Mouse (Mus musculus): ENCODE results near the gene Olfm2. TPM values are rescaled to one million over a fixed set of nuclear protein-coding genes. Genes with fewer than 3 reads are reported as not detected.

Olfm2 gene
- polyA plus RNA-seq, 1 experiment from 2014 or later = 6.7 TPM

DNA sequence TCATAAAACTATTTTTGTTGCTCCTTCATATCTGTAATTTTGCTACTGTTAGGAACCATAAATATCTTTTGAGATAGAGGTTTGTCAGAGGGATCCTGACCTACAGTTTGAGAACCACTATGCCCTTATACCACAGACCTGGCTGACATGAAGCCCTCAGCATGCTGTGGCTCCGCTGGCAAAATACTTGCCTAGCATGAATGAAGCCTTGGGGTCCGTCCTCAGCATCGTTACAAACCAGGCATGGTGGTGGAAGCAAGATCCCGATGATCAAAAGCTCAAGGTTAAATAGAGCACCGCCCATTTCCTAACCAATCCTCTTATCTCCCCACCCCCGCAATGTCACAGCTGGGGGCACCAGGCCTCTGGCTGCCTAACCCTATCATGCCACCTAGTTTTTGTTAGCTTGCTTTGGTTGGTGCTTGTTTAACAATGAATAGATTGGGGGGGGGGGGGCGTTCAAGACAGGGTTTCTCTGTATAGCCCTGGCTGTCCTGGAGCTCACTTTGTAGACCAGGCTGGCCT lies 79.6 kb downstream of the Olfm2 start:
- no peak overlapping the region for H3K27ac ChIP-seq (ENCODE audit: low read length)
- H3K27me3 ChIP-seq (replicated peaks; ENCODE audit: control insufficient read depth, insufficient read depth, low read length) = no peaks in the 10 kb centered on the region
- no peaks in the 10 kb centered on the region for H3K9me3 ChIP-seq (ENCODE audit: control insufficient read depth, low read length)
- no peak overlapping the region for H3K4me2 ChIP-seq (ENCODE audit: low read depth, low read length)
- WGBS = 14% methylated on average over 7 of the region's 7 CpGs
- peaks cover 9% of the 10 kb centered on the region for H3K36me3 ChIP-seq (ENCODE audit: control insufficient read depth, insufficient read depth, low read length)
- no peak overlapping the region for H3K4me3 ChIP-seq (ENCODE audit: low read length)
- no peak overlapping the region for H3K9ac ChIP-seq (ENCODE audit: low read depth, low read length)
- ATAC-seq = no peak
- H3K4me1 ChIP-seq (ENCODE audit: control insufficient read depth, insufficient read depth, low read length) = no peaks in the 10 kb centered on the region; the same call in 1 of the 2 replicates

DNA sequence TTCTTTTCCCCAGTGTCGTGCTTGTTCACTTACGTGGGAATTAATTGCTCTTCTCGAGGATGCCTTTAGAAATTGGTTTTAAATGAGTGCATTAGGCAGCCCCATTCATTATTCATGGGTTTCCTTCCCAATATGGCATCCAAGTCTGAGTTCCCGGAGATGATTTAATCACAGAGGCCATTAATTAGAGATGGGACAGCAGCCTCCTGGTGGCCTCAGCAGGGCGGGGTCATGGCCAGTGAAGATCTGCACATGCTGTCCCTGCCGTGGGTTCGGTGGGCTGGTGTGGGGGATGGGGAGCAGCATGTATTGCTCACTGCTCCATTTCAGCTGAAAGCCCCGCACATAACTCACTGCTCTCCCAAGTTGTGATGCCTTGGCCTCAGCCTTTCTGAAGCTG lies 80.2 kb downstream of the Olfm2 start:
- no peak overlapping the region for H3K27ac ChIP-seq (ENCODE audit: low read length)
- 41% methylated on average over 8 of the region's 8 CpGs for WGBS
- no peak overlapping the region for H3K4me3 ChIP-seq (ENCODE audit: low read length)
- no peaks in the 10 kb centered on the region for H3K27me3 ChIP-seq (replicated peaks; ENCODE audit: control insufficient read depth, insufficient read depth, low read length)
- no peak for ATAC-seq
- no peak overlapping the region for H3K4me2 ChIP-seq (ENCODE audit: low read depth, low read length)
- no peaks in the 10 kb centered on the region for H3K9me3 ChIP-seq (ENCODE audit: control insufficient read depth, low read length)
- no peak overlapping the region for H3K9ac ChIP-seq (ENCODE audit: low read depth, low read length)
- H3K4me1 ChIP-seq (ENCODE audit: control insufficient read depth, insufficient read depth, low read length) = no peaks in the 10 kb centered on the region; the same call in 1 of the 2 replicates
- H3K36me3 ChIP-seq (ENCODE audit: control insufficient read depth, insufficient read depth, low read length) = peaks cover 12% of the 10 kb centered on the region

DNA sequence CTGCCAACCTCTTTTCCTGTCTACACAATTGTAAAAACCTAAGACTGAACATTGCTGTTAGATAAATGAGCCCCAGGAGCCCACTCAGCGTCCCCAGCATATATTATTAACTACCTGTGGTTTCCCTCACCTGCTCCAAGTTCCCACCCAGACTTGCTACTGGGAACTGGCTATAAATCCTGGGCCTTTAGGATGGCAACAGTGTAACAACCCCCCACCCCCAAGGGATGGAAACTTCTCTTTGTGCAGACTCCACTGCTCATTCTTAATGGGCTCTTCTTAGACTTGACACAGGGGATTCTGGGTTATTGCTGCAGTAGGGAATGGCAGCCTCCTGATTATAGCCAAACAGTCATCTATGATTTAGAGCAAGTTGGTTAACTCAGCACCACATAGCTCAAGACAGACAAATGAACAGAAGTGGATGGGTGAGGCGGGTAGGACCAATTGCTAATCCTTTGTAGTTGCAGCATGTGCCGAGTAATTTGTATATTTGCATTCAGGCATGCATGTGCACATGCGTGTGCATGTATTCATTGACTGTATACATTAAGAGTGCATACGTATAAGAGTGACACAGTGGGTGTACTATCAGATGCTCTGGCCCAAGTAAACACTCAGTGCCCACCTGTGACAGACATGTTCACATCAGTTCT lies 81.0 kb downstream of the Olfm2 start:
- Histone ChIP-seq H3K9ac (ENCODE audit: low read depth, low read length) (no peak overlapping the region), H3K4me2 (ENCODE audit: low read depth, low read length) (no peak overlapping the region), H3K27ac (ENCODE audit: low read length) (no peak overlapping the region), H3K9me3 (ENCODE audit: control insufficient read depth, low read length) (no peaks in the 10 kb centered on the region), H3K4me3 (ENCODE audit: low read length) (no peak overlapping the region), H3K27me3 (replicated peaks; ENCODE audit: control insufficient read depth, insufficient read depth, low read length) (no peaks in the 10 kb centered on the region), H3K4me1 (ENCODE audit: control insufficient read depth, insufficient read depth, low read length) (no peaks in the 10 kb centered on the region; the same call in 1 of the 2 replicates), H3K36me3 (ENCODE audit: control insufficient read depth, insufficient read depth, low read length) (peaks cover 13% of the 10 kb centered on the region)
- 71% methylated on average over 5 of the region's 5 CpGs for WGBS
- ATAC-seq = no peak

DNA sequence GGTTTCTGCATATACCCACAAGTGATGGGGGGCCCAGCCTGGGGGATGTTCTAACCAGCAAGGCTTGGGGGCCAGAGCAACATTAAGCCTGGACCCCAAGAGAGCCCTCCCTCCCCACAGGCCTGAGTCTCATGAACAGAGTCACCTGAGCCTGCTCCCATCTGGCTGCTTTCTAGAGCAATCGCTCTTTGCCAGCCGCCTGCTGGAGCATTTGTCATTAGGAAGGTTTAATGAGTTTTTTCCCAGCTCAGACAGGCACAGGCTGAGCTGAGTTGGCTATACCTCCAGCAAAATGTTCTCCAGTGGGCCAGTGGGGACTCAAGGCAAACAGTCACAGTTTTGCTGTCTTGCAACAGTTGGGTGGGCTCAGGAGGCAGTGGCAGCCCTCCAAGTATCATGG lies 81.8 kb downstream of the Olfm2 start:
- Histone ChIP-seq H3K4me1 (ENCODE audit: control insufficient read depth, insufficient read depth, low read length) (no peaks in the 10 kb centered on the region; the same call in 1 of the 2 replicates), H3K27ac (ENCODE audit: low read length) (no peak overlapping the region), H3K9me3 (ENCODE audit: control insufficient read depth, low read length) (no peaks in the 10 kb centered on the region), H3K9ac (ENCODE audit: low read depth, low read length) (no peak overlapping the region; the same call in 1 of the 2 replicates), H3K4me2 (ENCODE audit: low read depth, low read length) (no peak overlapping the region), H3K36me3 (ENCODE audit: control insufficient read depth, insufficient read depth, low read length) (peaks cover 13% of the 10 kb centered on the region), H3K27me3 (replicated peaks; ENCODE audit: control insufficient read depth, insufficient read depth, low read length) (no peaks in the 10 kb centered on the region), H3K4me3 (ENCODE audit: low read length) (no peak overlapping the region)
- no peak for ATAC-seq
- WGBS = 61% methylated on average over 2 of the region's 2 CpGs

DNA sequence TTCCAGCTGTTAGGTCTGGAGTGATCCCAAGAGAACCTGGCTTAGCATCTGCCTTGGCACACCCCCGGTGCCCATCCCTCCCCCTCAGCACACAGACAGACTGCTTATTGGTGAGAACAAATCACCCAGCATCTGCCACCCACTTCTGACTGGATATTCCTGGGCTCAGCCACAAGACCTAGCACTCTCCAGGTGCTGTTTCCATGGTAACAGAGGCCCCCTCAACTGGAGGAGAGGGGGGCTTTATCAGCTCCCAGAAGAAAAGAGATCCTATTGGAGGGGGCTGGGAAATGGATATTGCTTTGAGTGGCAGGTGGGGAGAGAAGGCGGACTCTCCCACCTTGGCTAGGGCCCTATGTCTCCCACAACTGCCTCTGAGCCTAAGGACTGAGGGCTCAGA lies 82.2 kb downstream of the Olfm2 start:
- Histone ChIP-seq H3K9ac (ENCODE audit: low read depth, low read length) (peak overlapping the region; percentile 15; the same call in 1 of the 2 replicates), H3K4me2 (ENCODE audit: low read depth, low read length) (no peak overlapping the region), H3K4me3 (ENCODE audit: low read length) (no peak overlapping the region), H3K27me3 (replicated peaks; ENCODE audit: control insufficient read depth, insufficient read depth, low read length) (no peaks in the 10 kb centered on the region), H3K36me3 (ENCODE audit: control insufficient read depth, insufficient read depth, low read length) (peaks cover 15% of the 10 kb centered on the region), H3K27ac (ENCODE audit: low read length) (no peak overlapping the region), H3K9me3 (ENCODE audit: control insufficient read depth, low read length) (no peaks in the 10 kb centered on the region), H3K4me1 (ENCODE audit: control insufficient read depth, insufficient read depth, low read length) (no peaks in the 10 kb centered on the region; the same call in 1 of the 2 replicates)
- WGBS = 91% methylated on average over 2 of the region's 2 CpGs
- no peak for ATAC-seq

DNA sequence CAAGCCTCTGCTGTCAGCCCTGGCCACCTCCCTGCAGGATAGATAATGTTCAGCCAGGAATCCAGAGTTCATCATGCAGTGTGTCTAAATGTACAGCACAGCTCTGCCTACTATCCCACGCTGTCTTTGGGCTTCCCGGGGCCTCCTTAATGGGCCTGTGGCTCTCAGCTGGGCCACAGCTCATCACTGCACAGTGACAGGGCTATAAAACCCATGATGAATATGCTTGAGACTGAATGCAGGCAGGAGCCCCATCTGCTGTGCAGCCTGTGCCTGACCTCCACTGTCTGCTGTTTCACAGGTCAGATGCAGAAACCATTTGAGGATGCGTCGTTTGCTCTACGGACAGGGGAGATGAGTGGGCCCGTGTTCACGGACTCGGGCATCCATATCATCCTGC lies 83.3 kb downstream of the Olfm2 start:
- ATAC-seq = no peak
- no peak overlapping the region for H3K4me2 ChIP-seq (ENCODE audit: low read depth, low read length)
- 83% methylated on average over 8 of the region's 8 CpGs for WGBS

DNA sequence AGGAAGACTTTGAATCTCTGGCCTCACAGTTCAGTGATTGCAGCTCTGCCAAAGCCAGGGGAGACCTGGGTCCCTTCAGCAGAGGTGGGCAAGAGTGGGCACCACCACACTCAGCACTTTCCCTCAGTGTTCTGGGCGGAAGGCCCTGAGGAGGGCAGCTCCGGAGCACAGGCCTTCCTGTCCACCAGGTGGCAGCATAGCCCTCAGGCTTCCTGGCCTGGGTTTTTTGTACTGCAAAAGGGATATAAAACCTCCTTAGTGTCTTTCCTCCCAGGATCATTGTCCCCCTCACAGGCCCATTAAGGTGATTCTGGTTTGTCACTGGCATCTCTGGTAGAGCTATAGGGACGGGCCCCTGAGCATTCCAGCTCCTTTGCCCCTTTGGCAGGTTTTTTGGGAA lies 83.8 kb downstream of the Olfm2 start:
- Histone ChIP-seq H3K27me3 (replicated peaks; ENCODE audit: control insufficient read depth, insufficient read depth, low read length) (no peaks in the 10 kb centered on the region), H3K36me3 (ENCODE audit: control insufficient read depth, insufficient read depth, low read length) (peaks cover 17% of the 10 kb centered on the region), H3K4me2 (ENCODE audit: low read depth, low read length) (no peak overlapping the region), H3K27ac (ENCODE audit: low read length) (no peak overlapping the region), H3K4me1 (ENCODE audit: control insufficient read depth, insufficient read depth, low read length) (no peaks in the 10 kb centered on the region; the same call in 1 of the 2 replicates), H3K4me3 (ENCODE audit: low read length) (no peak overlapping the region), H3K9ac (ENCODE audit: low read depth, low read length) (no peak overlapping the region), H3K9me3 (ENCODE audit: control insufficient read depth, low read length) (no peaks in the 10 kb centered on the region)
- ATAC-seq = peak; percentile 58
- 52% methylated on average over 3 of the region's 3 CpGs for WGBS

More for the DNA sequence above, 83.3 kb downstream of the Olfm2 start:
- Histone ChIP-seq H3K4me3 (ENCODE audit: low read length) (no peak overlapping the region), H3K4me1 (ENCODE audit: control insufficient read depth, insufficient read depth, low read length) (no peaks in the 10 kb centered on the region; the same call in 1 of the 2 replicates), H3K27ac (ENCODE audit: low read length) (no peak overlapping the region), H3K27me3 (replicated peaks; ENCODE audit: control insufficient read depth, insufficient read depth, low read length) (no peaks in the 10 kb centered on the region), H3K36me3 (ENCODE audit: control insufficient read depth, insufficient read depth, low read length) (peaks cover 15% of the 10 kb centered on the region), H3K9ac (ENCODE audit: low read depth, low read length) (no peak overlapping the region), H3K9me3 (ENCODE audit: control insufficient read depth, low read length) (no peaks in the 10 kb centered on the region)

DNA sequence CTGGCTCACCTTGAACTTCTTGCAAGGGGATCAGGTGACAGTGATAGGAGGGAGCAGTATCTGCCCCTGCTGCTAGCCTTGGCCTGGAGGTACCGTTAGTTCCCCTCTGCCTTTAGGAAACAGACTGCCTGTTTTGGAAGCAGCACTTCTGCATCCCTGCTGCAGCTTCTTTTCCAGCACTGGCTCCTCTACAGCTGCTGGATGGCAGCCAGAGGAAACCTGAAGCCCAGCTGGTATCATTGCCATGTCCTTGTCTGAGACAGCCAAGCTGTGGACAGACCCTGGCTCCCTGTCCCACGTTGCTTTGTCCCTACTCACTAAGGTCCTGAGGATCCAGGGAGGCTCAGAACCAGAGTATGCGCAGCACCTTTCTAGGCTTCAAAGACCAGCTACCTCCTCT lies 88.6 kb downstream of the Olfm2 start:
- peaks cover 13% of the 10 kb centered on the region for H3K36me3 ChIP-seq (ENCODE audit: control insufficient read depth, insufficient read depth, low read length)
- WGBS = 88% methylated on average over 3 of the region's 3 CpGs
- no peaks in the 10 kb centered on the region for H3K9me3 ChIP-seq (ENCODE audit: control insufficient read depth, low read length)
- no peak for ATAC-seq
- no peak overlapping the region for H3K4me3 ChIP-seq (ENCODE audit: low read length)
- no peak overlapping the region for H3K4me2 ChIP-seq (ENCODE audit: low read depth, low read length)
- no peak overlapping the region for H3K27ac ChIP-seq (ENCODE audit: low read length)
- no peaks in the 10 kb centered on the region for H3K27me3 ChIP-seq (replicated peaks; ENCODE audit: control insufficient read depth, insufficient read depth, low read length)
- H3K4me1 ChIP-seq (ENCODE audit: control insufficient read depth, insufficient read depth, low read length) = peaks cover 12% of the 10 kb centered on the region
- no peak overlapping the region for H3K9ac ChIP-seq (ENCODE audit: low read depth, low read length)

DNA sequence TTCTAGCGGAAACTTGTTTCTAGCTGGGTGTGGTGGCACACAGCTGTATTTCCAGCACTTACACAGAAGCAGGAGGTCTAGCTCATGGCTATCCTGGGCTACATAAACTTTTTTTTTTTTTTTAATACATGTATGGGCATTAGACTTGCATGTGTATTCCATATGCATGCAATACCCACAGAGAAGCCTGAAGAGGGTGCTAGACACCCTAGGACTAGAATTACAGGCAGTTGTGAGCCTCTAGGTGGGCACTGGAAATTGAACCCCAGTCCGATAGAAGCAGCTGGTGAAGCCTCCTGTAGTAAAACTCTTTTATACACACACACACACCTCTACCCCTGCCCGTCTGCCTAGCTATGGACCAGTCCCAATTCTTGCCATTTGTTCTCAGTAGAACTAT lies 92.3 kb downstream of the Olfm2 start:
- no peak overlapping the region for H3K27ac ChIP-seq (ENCODE audit: low read length)
- 86% methylated on average over 3 of the region's 3 CpGs for WGBS
- H3K4me2 ChIP-seq (ENCODE audit: low read depth, low read length) = no peak overlapping the region
- no peaks in the 10 kb centered on the region for H3K27me3 ChIP-seq (replicated peaks; ENCODE audit: control insufficient read depth, insufficient read depth, low read length)
- peaks cover 18% of the 10 kb centered on the region for H3K4me1 ChIP-seq (ENCODE audit: control insufficient read depth, insufficient read depth, low read length)
- no peaks in the 10 kb centered on the region for H3K9me3 ChIP-seq (ENCODE audit: control insufficient read depth, low read length)
- ATAC-seq = no peak
- H3K9ac ChIP-seq (ENCODE audit: low read depth, low read length) = no peak overlapping the region
- 0 out of 2 replicates have a peak, but pooled peaks cover 5% of the 10 kb centered on the region for H3K36me3 ChIP-seq (ENCODE audit: control insufficient read depth, insufficient read depth, low read length)
- H3K4me3 ChIP-seq (ENCODE audit: low read length) = no peak overlapping the region

Measured in intestine, embryonic 16.5 days (tissue).